ENCODE assay signal across 22 mouse cellular contexts in the genomic region with DNA sequence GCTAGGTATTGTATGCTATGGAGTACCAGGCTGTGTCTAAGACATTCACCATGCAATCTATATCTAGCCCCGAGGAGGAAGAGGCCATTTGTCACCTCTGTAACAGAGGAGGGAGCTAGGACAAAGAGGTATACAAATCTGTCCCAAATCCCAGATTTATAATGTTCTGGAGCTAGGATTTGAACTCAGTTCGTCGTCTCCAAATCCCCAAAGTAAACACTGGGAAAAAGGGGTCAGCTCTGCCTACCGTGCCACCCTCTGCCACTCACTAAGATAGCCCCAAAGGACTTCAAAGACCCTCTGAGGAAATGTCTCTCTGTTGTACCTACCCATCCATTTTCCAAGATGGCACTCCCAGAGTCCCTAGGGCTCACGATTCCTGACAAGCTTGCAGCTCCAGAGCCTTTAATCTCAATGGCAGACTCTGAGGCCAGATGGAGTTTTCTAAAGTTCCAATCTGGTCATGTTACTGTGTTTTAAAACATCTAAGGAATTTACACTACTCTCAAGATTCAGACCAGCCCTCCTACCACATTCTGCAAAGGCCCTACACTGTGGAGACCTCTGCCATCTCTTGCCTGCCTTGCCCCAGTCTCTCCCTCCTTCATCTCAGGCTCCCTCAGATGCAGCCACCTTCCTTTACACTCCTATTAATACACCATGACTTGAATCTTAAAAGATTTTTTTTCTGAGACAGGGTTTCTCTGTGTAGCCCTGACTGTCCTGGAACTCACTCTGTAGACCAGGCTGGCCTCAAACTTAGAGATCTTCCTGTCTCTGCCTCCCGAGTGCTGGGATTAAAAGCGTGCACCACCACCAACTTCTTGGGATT. TPM values are rescaled to one million over a fixed set of nuclear protein-coding genes. Genes with fewer than 3 reads are reported as not detected.
DNase-seq lines count a peak whose midpoint lies in the region; ATAC-seq and TF ChIP-seq lines count a peak whose summit lies in the region.
"Had no signal": no experiment of that assay in that cellular context is flagged by ENCODE, and none has a peak within 500 bp of the region (broad histone marks: within the 10 kb centered on the region; RNA-seq: fewer than 3 reads in every experiment).

No protein-coding gene starts in this region.

- no peak for DNase-seq in heart, postnatal 4 days
- peak; percentile 66 for DNase-seq in kidney, adult 18-20 months
- peak; percentile 73 for DNase-seq in kidney, adult 9 months
- no peak for DNase-seq in kidney, postnatal 14 days
- no peak for DNase-seq in lung, adult 2 months
- no peak for DNase-seq in lung, postnatal 25 days (ENCODE audit: low spot score)
- DNase-seq: cerebellum, adult 2 months; cerebellum, adult 9-11 months; cerebellum, postnatal 25 days; forebrain, postnatal 0 days; gastrocnemius, adult 2 months; gastrocnemius, postnatal 14 days; heart, postnatal 10 days; heart, postnatal 36 days had no signal

- H3K4me3 ChIP-seq in heart, embryonic 12.5 days, result no peak overlapping the region
- H3K4me3 ChIP-seq in kidney, embryonic 16.5 days (ENCODE audit: low read length), result no peak overlapping the region
- no peak overlapping the region for H3K4me3 ChIP-seq in lung, adult 2 months (replicated peaks; ENCODE audit: extremely low read depth, low read depth, low read length)
- H3K4me3 ChIP-seq: embryonic facial prominence, embryonic 12.5 days; embryonic facial prominence, embryonic 15.5 days; gastrocnemius, adult 2 months; heart, embryonic 15.5 days had no signal

- whole genome bisulfite sequencing in heart, embryonic 12.5 days, result 79% methylated on average over 7 of the region's 7 CpGs
- 83% methylated on average over 7 of the region's 7 CpGs for WGBS in kidney, embryonic 16.5 days
- WGBS in lung, adult 2 months, result 78% methylated on average over 7 of the region's 7 CpGs

- no peak overlapping the region for H3K9ac ChIP-seq in heart, embryonic 12.5 days
- H3K9ac ChIP-seq in kidney, embryonic 16.5 days (replicated peaks; ENCODE audit: low read length), result no peak overlapping the region
- H3K9ac ChIP-seq: embryonic facial prominence, embryonic 12.5 days; embryonic facial prominence, embryonic 15.5 days; forebrain, postnatal 0 days; heart, embryonic 15.5 days; hindbrain, embryonic 14.5 days had no signal

- 0 out of 2 replicates have a peak overlapping the region, but pooled peaks have one; percentile 9 for H3K27ac ChIP-seq in heart, embryonic 12.5 days (ENCODE audit: poor library complexity, severe bottlenecking)
- H3K27ac ChIP-seq in kidney, embryonic 16.5 days (ENCODE audit: low read length), result no peak overlapping the region
- H3K27ac ChIP-seq: embryonic facial prominence, embryonic 12.5 days; embryonic facial prominence, embryonic 15.5 days; heart, embryonic 15.5 days; hindbrain, embryonic 14.5 days had no signal

- peaks cover 86% of the 10 kb centered on the region for H3K36me3 ChIP-seq in heart, embryonic 12.5 days
- H3K36me3 ChIP-seq in kidney, embryonic 16.5 days (ENCODE audit: insufficient read depth, low read length), result peaks cover 34% of the 10 kb centered on the region

- no peak for TF ChIP-seq CTCF in lung, adult 2 months (IDR thresholded peaks at IDR 0.05; ENCODE audit: insufficient read depth, low read length)

- no peaks in the 10 kb centered on the region for H3K9me3 ChIP-seq in heart, embryonic 12.5 days (replicated peaks)
- no peaks in the 10 kb centered on the region for H3K9me3 ChIP-seq in kidney, embryonic 16.5 days (ENCODE audit: low read length)
- H3K9me3 ChIP-seq: embryonic facial prominence, embryonic 12.5 days; embryonic facial prominence, embryonic 15.5 days; heart, embryonic 15.5 days had no signal

- TF ChIP-seq POLR2A in lung, adult 2 months (IDR thresholded peaks at IDR 0.05; ENCODE audit: borderline replicate concordance, extremely low read depth, low read depth, low read length), result peak; percentile 22; the same call in 1 of the 2 replicates

- H3K4me1 ChIP-seq in heart, embryonic 12.5 days (replicated peaks), result no peaks in the 10 kb centered on the region
- H3K4me1 ChIP-seq in kidney, embryonic 16.5 days (ENCODE audit: insufficient read depth, low read length), result no peaks in the 10 kb centered on the region
- no peaks in the 10 kb centered on the region; the same call in 1 of the 2 replicates for H3K4me1 ChIP-seq in lung, adult 2 months (ENCODE audit: control insufficient read depth, insufficient read depth, low read length)
- H3K4me1 ChIP-seq: embryonic facial prominence, embryonic 12.5 days; embryonic facial prominence, embryonic 15.5 days; heart, embryonic 15.5 days had no signal

- no peak overlapping the region for H3K4me2 ChIP-seq in heart, embryonic 12.5 days
- no peak overlapping the region for H3K4me2 ChIP-seq in kidney, embryonic 16.5 days (replicated peaks; ENCODE audit: low read depth, low read length)
- H3K4me2 ChIP-seq: embryonic facial prominence, embryonic 12.5 days; embryonic facial prominence, embryonic 15.5 days; heart, embryonic 11.5 days; heart, embryonic 15.5 days; hindbrain, embryonic 14.5 days had no signal

- no peaks in the 10 kb centered on the region for H3K27me3 ChIP-seq in heart, embryonic 12.5 days (replicated peaks)
- no peaks in the 10 kb centered on the region for H3K27me3 ChIP-seq in kidney, embryonic 16.5 days (ENCODE audit: insufficient read depth, low read length)
- H3K27me3 ChIP-seq: embryonic facial prominence, embryonic 12.5 days; embryonic facial prominence, embryonic 15.5 days; heart, embryonic 15.5 days had no signal

- ATAC-seq in heart, embryonic 12.5 days (ENCODE audit: insufficient number of reproducible peaks, low FRiP score), result no peak
- ATAC-seq in kidney, embryonic 16.5 days (ENCODE audit: low FRiP score, low TSS enrichment), result no peak
- ATAC-seq: forebrain, embryonic 14.5 days; forebrain, postnatal 0 days had no signal

RNA-seq across cellular contexts. Expression of gene Gpx3, which starts 9.6 kb away (rescaled TPM):
- polyA plus RNA-seq in heart, embryonic 12.5 days (2016; fragmentation: Nextera tagmentation; extraction: Ambion mirVana), result 1,404 and 1,433 TPM in 2 replicates
- total RNA-seq in heart, postnatal 4 days (2021), result 100 to 1,000 TPM; 153 to 177 TPM
- polyA plus RNA-seq in kidney, embryonic 16.5 days (2015; fragmentation: Nextera tagmentation; extraction: Ambion mirVana), result 262 and 297 TPM in 2 replicates
- polyA plus RNA-seq in lung, adult 2 months (2012; rRNA removed), result 693 and 908 TPM in 2 replicates

RNA-seq across cellular contexts. Expression of gene Hint1, which starts 45.7 kb away (rescaled TPM):
- 743 and 765 TPM in 2 replicates for polyA plus RNA-seq in heart, embryonic 12.5 days (2016; fragmentation: Nextera tagmentation; extraction: Ambion mirVana)
- total RNA-seq in heart, postnatal 4 days (2021), result 100 to 1,000 TPM; 364 to 393 TPM
- 540 and 595 TPM in 2 replicates for polyA plus RNA-seq in kidney, embryonic 16.5 days (2015; fragmentation: Nextera tagmentation; extraction: Ambion mirVana)
- polyA plus RNA-seq in lung, adult 2 months (2012; rRNA removed), result 251 and 265 TPM in 2 replicates

RNA-seq across cellular contexts. Expression of gene Tnip1, which starts 50.8 kb away (rescaled TPM):
- polyA plus RNA-seq in heart, embryonic 12.5 days (2016; fragmentation: Nextera tagmentation; extraction: Ambion mirVana), result 23.1 and 23.6 TPM in 2 replicates
- 10 to 100 TPM; 29.5 to 33.7 TPM for total RNA-seq in heart, postnatal 4 days (2021)
- polyA plus RNA-seq in kidney, embryonic 16.5 days (2015; fragmentation: Nextera tagmentation; extraction: Ambion mirVana), result 20.2 and 22.0 TPM in 2 replicates
- 43.9 and 47.2 TPM in 2 replicates for polyA plus RNA-seq in lung, adult 2 months (2012; rRNA removed)

RNA-seq across cellular contexts. Expression of gene Lyrm7, which starts 51.2 kb away (rescaled TPM):
- polyA plus RNA-seq in heart, embryonic 12.5 days (2016; fragmentation: Nextera tagmentation; extraction: Ambion mirVana), result 14.5 and 20.1 TPM in 2 replicates
- total RNA-seq in heart, postnatal 4 days (2021), result 10 to 100 TPM; 20.3 to 28.3 TPM
- 6.3 and 9.2 TPM in 2 replicates for polyA plus RNA-seq in kidney, embryonic 16.5 days (2015; fragmentation: Nextera tagmentation; extraction: Ambion mirVana)
- 0.38 and 0.40 TPM in 2 replicates for polyA plus RNA-seq in lung, adult 2 months (2012; rRNA removed)

Comparison
In these comparisons a context has a peak if more than half of its experiments do, and no peak if none do; other contexts are left out.
1. DNase-seq: peak in kidney, adult 18-20 months (single experiment) and kidney, adult 9 months (single experiment); none in heart, postnatal 4 days (single experiment), kidney, postnatal 14 days (single experiment), lung, adult 2 months (single experiment) and lung, postnatal 25 days (single experiment).